ENCODE assay signal across 1 mouse cellular context in genomic region chr7:143020764-143021163, GRCm38 (mm10).
TF ChIP-seq lines count a peak whose summit lies in the region.

No protein-coding gene starts in this region.

TF ChIP-seq in CH12.LX, 34 proteins besides CTCF, POLR2A, EP300 and RAD21 (continued from another document):
- no peak for TF ChIP-seq POLR2AphosphoS2 (IDR thresholded peaks at IDR 0.05; ENCODE audit: low read depth, low read length)
- TF ChIP-seq MXI1 (IDR thresholded peaks at IDR 0.05; ENCODE audit: low read depth, low read length): no peak
- peak; percentile 95 for TF ChIP-seq MAZ (IDR thresholded peaks at IDR 0.05; ENCODE audit: low read depth, low read length)
- peak; percentile 97 for TF ChIP-seq MAFK (IDR thresholded peaks at IDR 0.05; ENCODE audit: insufficient replicate concordance, low read length)
- TF ChIP-seq IRF4 (IDR thresholded peaks at IDR 0.05; ENCODE audit: low read depth, low read length): peak; percentile 96
- TF ChIP-seq E2F4 (IDR thresholded peaks at IDR 0.05; ENCODE audit: insufficient replicate concordance, low read depth, low read length): no peak
- no peak for TF ChIP-seq CHD1 (IDR thresholded peaks at IDR 0.05; ENCODE audit: low read depth, low read length)
- no peak for TF ChIP-seq UBTF (IDR thresholded peaks at IDR 0.05; ENCODE audit: low read depth, low read length)
- TF ChIP-seq TBP (conservative IDR thresholded peaks at IDR 0.05; ENCODE audit: low read depth, low read length): 0 out of 2 replicates have a peak, but pooled peaks have one; percentile 16
- TF ChIP-seq JUN (IDR thresholded peaks at IDR 0.05; ENCODE audit: insufficient read depth, low read depth, low read length): peak; percentile 89
